Mouse (Mus musculus) stomach, postnatal 0 days (tissue): ENCODE data around the gene Tssk6. TPM values are rescaled to one million over a fixed set of nuclear protein-coding genes. Genes with fewer than 3 reads are reported as not detected.

Experiments used
- ATAC-seq: fragments of 200-750 bp; cut with Nextera tagmentation; 2 replicates; pipeline ENCODE4 v1.8.0; 2017; ENCODE audit not compliant: low FRiP score, low TSS enrichment
- DNase-seq: peaks from one replicate; pipeline ENCODE4 v3.0.0-alpha.2; 2016; ENCODE audit warnings: low spot score
- H3K27ac ChIP-seq: fragments of 300-500 bp; sonication (generic); replicated peaks from 2 replicates; pipeline ENCODE4 v1.5.1; 2014; ENCODE audit warnings: mild to moderate bottlenecking, control low read depth
- H3K27me3 ChIP-seq: fragments of 300-500 bp; sonication (generic); 2 replicates; pipeline ENCODE4 v1.6.1; 2014; ENCODE audit warnings: low read length; ENCODE audit not compliant: control insufficient read depth, insufficient read depth
- H3K36me3 ChIP-seq: fragments of 300-500 bp; sonication (generic); 2 replicates; pipeline ENCODE4 v1.6.1; 2014; ENCODE audit warnings: low read length, mixed read lengths; ENCODE audit not compliant: control insufficient read depth, insufficient read depth
- H3K4me1 ChIP-seq: fragments of 300-500 bp; sonication (generic); replicated peaks from 2 replicates; pipeline ENCODE4 v1.6.1; 2014; ENCODE audit warnings: antibody characterized with exemption; ENCODE audit not compliant: control insufficient read depth, insufficient read depth
- H3K4me2 ChIP-seq: fragments of 300-500 bp; sonication (generic); replicated peaks from 2 replicates; pipeline ENCODE4 v1.6.1; 2014; ENCODE audit warnings: low read depth, mild to moderate bottlenecking, control low read depth, moderate library complexity
- H3K4me3 ChIP-seq: fragments of 300-500 bp; sonication (generic); 2 replicates; pipeline ENCODE4 v1.5.1; 2014; ENCODE audit warnings: low read depth, low read length, control low read depth
- H3K9ac ChIP-seq: fragments of 300-500 bp; sonication (generic); 2 replicates; pipeline ENCODE4 v1.6.1; 2014; ENCODE audit warnings: mild to moderate bottlenecking, low read length, control low read depth, mixed read lengths
- H3K9me3 ChIP-seq: fragments of 300-500 bp; sonication (generic); 2 replicates; pipeline ENCODE4 v1.6.1; 2016; ENCODE audit warnings: low read length; ENCODE audit not compliant: control insufficient read depth
- CTCF ChIP-seq: IDR thresholded peaks from 2 replicates; pipeline ENCODE4 v1.5.1; 2016; ENCODE audit warnings: antibody characterized with exemption, low read depth, mild to moderate bottlenecking, moderate library complexity
- EP300 ChIP-seq: optimal IDR thresholded peaks from 2 replicates; pipeline ENCODE3; 2016; ENCODE audit warnings: antibody characterized with exemption
- WGBS: fragments of 180-500 bp; shearing (Covaris S2); extraction: QIAGEN DNeasy Blood & Tissue Kit; methylation state at CpG from one replicate; pipeline ENCODE4 v1.1.7; 2014; 5-methylcytosine and 5-hydroxymethylcytosine counted together
- polyA plus RNA-seq: library from polyadenylated mRNA; unstranded; fragments of >200 nt; fragmentation: Nextera tagmentation; extraction: Ambion mirVana; gene quantifications from 2 replicates; pipeline ENCODE4 v1.2.1, GENCODE M21; 2015

Tssk6 gene
- polyA plus RNA-seq, 1 experiment from 2014 or later, result 2.7 TPM

DNA sequence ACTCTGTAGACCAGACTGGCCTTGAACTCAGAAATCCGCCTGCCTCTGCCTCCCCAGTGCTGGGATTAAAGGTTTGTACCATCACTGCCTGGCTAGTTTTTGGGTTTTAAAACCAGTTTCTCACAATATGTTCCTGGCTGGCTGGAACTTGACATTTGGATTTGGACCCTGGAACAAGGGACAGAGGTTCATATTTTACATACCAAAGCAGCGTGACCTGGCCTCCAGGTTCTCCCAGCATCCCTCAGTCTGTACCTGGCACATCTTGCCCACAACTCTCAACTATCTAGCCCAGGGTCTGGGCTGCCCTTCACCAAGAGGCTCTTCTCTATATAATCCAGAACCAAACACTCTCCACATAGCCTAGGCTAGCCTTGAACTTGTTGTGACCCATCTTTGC, 2.1 kb upstream of the Tssk6 start:
- WGBS, result 91% methylated on average over 2 of the region's 2 CpGs

DNA sequence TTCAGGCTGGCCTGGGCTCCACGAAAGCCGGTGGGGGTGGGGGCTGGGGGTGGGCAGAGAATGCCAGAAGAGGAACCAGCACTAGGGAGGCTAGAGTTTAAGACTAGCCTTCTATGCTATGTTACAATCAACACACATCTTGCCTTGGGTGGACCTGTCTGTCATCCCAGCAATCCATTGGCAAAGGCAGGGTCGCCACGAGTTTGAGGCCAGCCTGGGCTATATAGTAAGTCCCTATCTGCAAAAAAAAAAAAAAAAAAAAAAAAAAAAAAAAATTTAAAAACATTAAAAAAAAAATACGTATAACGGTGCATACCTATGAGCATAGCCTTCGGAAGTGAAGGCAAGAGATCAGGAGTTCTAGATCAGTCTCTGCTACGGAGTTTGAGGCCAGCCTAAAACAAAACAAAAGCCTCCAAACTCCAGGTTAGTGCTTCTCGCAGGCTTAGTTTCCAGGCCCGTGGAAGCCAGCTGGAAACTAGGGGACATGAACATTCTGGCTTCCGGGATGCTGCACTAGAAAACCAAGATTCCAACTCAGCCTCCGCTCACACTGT, 1.0 kb upstream of the Tssk6 start:
- no peaks in the 10 kb centered on the region for H3K27me3 ChIP-seq
- no peak for DNase-seq
- H3K4me2 ChIP-seq, result peak overlapping the region; percentile 92
- peak overlapping the region; percentile 75 for H3K4me3 ChIP-seq
- peaks cover 4% of the 10 kb centered on the region; the same call in 1 of the 2 replicates for H3K36me3 ChIP-seq
- no peak for ATAC-seq
- H3K9ac ChIP-seq, result peak overlapping the region; percentile 79
- no peak for TF ChIP-seq CTCF
- no peak for TF ChIP-seq EP300
- H3K9me3 ChIP-seq, result no peaks in the 10 kb centered on the region
- peak overlapping the region; percentile 94 for H3K27ac ChIP-seq
- 16% methylated on average over 12 of the region's 12 CpGs for WGBS
- peaks cover 3% of the 10 kb centered on the region; the same call in 1 of the 2 replicates for H3K4me1 ChIP-seq

More for the DNA sequence above, 2.1 kb upstream of the Tssk6 start:
- DNase-seq (no peak), ATAC-seq (no peak)
- Histone ChIP-seq H3K27ac (no peak overlapping the region), H3K4me3 (no peak overlapping the region), H3K9ac (no peak overlapping the region), H3K27me3 (no peaks in the 10 kb centered on the region), H3K36me3 (peaks cover 4% of the 10 kb centered on the region; the same call in 1 of the 2 replicates), H3K4me2 (no peak overlapping the region), H3K4me1 (peaks cover 3% of the 10 kb centered on the region; the same call in 1 of the 2 replicates), H3K9me3 (no peaks in the 10 kb centered on the region)
- no peak for TF ChIP-seq CTCF
- no peak for TF ChIP-seq EP300

GRCm38 (mm10) chr8:69901484-69902162, 361 bp upstream of the Tssk6 start:
- H3K36me3 ChIP-seq, result peaks cover 4% of the 10 kb centered on the region; the same call in 1 of the 2 replicates
- H3K4me2 ChIP-seq, result peak overlapping the region; percentile 92
- H3K27me3 ChIP-seq, result no peaks in the 10 kb centered on the region
- peak overlapping the region; percentile 79 for H3K9ac ChIP-seq
- peak; percentile 74 for TF ChIP-seq CTCF
- TF ChIP-seq EP300, result peak; percentile 45
- H3K4me1 ChIP-seq, result peaks cover 3% of the 10 kb centered on the region; the same call in 1 of the 2 replicates
- no peaks in the 10 kb centered on the region for H3K9me3 ChIP-seq
- peak overlapping the region; percentile 94 for H3K27ac ChIP-seq
- ATAC-seq (peak; percentile 78), DNase-seq (peak; percentile 98)
- 1% methylated on average over 41 of the region's 41 CpGs for WGBS
- H3K4me3 ChIP-seq, result peak overlapping the region; percentile 75

DNA sequence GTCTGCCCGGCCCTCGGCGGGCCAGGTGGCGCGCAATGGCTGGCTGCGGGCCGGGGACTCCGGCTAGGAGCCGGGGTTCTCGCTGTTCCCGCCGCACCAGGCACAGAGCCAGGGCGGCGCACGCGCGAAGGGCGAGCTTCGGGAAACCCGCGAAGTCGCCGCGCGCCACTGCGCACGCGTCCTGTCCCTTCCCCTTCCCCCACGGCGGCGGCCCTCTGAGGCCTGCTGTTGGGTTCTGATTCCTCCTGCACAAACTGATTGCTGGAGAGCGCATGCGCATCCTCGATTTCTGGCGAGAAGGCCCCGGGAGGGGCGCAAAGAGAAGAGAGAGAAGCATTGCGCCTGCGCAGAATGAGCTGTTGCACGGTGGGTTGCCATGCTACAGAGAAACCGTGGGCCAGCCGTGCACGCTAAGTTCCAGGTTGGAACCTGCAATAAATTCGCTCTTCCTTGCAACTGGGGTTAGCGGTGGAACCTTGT, 1.1 kb downstream of the Tssk6 start:
- H3K4me1 ChIP-seq, result peaks cover 3% of the 10 kb centered on the region; the same call in 1 of the 2 replicates
- TF ChIP-seq EP300 (no peak), CTCF (no peak; the same call in 1 of the 2 replicates)
- WGBS, result 5% methylated on average over 44 of the region's 45 CpGs
- peaks cover 10% of the 10 kb centered on the region; the same call in 1 of the 2 replicates for H3K36me3 ChIP-seq
- H3K4me3 ChIP-seq, result peak overlapping the region; percentile 75
- H3K27ac ChIP-seq, result peak overlapping the region; percentile 94
- H3K9ac ChIP-seq, result peak overlapping the region; percentile 72
- H3K9me3 ChIP-seq, result no peaks in the 10 kb centered on the region
- ATAC-seq (peak; percentile 85), DNase-seq (peak; percentile 98)
- no peaks in the 10 kb centered on the region for H3K27me3 ChIP-seq
- peak overlapping the region; percentile 92 for H3K4me2 ChIP-seq

DNA sequence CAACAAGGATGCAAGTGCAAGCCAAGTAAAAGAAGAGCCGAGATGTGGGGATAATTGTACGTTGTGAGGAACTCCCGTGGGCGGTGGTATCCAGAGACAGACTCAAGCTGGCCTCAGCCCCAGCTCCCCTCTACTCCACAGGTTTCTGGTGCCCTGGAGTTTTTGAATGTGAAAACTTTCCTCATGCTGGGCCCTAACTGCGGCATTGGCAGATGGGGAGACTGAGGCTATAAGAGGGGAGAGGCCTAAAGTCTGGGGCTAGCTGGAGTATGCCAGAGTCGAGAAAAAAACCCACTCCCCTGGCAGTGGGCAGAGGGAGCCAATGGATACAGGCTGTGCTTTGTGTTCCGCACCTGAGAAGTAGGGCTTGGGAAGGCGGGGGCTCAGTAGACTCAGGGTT, 2.1 kb downstream of the Tssk6 start:
- no peak for ATAC-seq
- Histone ChIP-seq H3K9ac (no peak overlapping the region), H3K36me3 (peaks cover 12% of the 10 kb centered on the region), H3K4me2 (no peak overlapping the region), H3K4me3 (no peak overlapping the region), H3K4me1 (peaks cover 3% of the 10 kb centered on the region; the same call in 1 of the 2 replicates), H3K9me3 (no peaks in the 10 kb centered on the region), H3K27ac (no peak overlapping the region), H3K27me3 (no peaks in the 10 kb centered on the region)
- WGBS, result 80% methylated on average over 8 of the region's 8 CpGs
- DNase-seq, result no peak
- TF ChIP-seq CTCF (no peak), EP300 (no peak)

DNA sequence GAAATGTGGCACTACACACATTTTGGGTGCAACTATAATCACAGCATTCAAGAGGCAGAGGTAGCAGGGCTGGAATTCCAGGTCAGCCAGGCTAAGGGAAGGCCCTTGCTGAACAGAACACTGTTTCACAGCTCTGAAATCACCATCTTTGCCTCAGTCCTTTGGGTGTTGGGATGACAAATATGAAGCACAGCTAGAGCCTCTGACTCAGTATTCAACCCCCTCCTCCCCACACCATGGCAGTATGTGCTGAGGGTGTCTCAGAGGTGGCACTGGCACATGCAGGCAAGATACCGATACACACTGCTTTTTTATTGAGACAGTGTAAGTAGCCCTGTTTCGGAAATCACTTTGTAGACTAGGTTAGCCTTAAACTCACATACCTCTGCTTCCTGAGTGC, 4.3 kb downstream of the Tssk6 start:
- Histone ChIP-seq H3K27ac (no peak overlapping the region), H3K27me3 (no peaks in the 10 kb centered on the region), H3K4me3 (no peak overlapping the region), H3K4me1 (peaks cover 3% of the 10 kb centered on the region; the same call in 1 of the 2 replicates), H3K9me3 (no peaks in the 10 kb centered on the region), H3K4me2 (no peak overlapping the region), H3K9ac (no peak overlapping the region), H3K36me3 (peaks cover 24% of the 10 kb centered on the region)
- WGBS, result 85% methylated on average over 2 of the region's 2 CpGs
- no peak for ATAC-seq
- DNase-seq, result no peak
- TF ChIP-seq EP300 (no peak), CTCF (no peak)
